ENCODE assay signal across 21 mouse cellular contexts in genomic region chr16:13339433-13339832, GRCm38 (mm10).
DNase-seq lines count a peak whose midpoint lies in the region; TF ChIP-seq lines count a peak whose summit lies in the region.
"Had no signal": no experiment of that assay in that cellular context is flagged by ENCODE, and none has a peak within 500 bp of the region (broad histone marks: within the 10 kb centered on the region; RNA-seq: fewer than 3 reads in every experiment).

No protein-coding gene starts in this region.

- no peak overlapping the region for H3K4me3 ChIP-seq in left cerebral cortex, adult 2 months
- H3K4me3 ChIP-seq: embryonic facial prominence, embryonic 15.5 days; erythroblast, embryonic 14.5 days; forebrain, embryonic 10.5 days; heart, adult 2 months; heart, embryonic 15.5 days; hindbrain, embryonic 13.5 days had no signal

- TF ChIP-seq CTCF in left cerebral cortex, adult 2 months (IDR thresholded peaks at IDR 0.05), result no peak

- intact Hi-C loops in left cerebral cortex, adult 2 months (cut with DNase I), result loop anchor here (5.0 kb wide), 1 partner anchor 82 kb away; the partner anchor contains the start of gene Mrtfb
- intact Hi-C loops in left cerebral cortex, postnatal 4 days (cut with DNase I), result no loop called here

- H3K27ac ChIP-seq in left cerebral cortex, adult 2 months, result peak overlapping the region; percentile 63
- H3K27ac ChIP-seq: embryonic facial prominence, embryonic 15.5 days; forebrain, embryonic 10.5 days; heart, embryonic 15.5 days; hindbrain, embryonic 13.5 days; hindbrain, postnatal 0 days had no signal

- DNase-seq in layer of hippocampus, adult 18-20 months (ENCODE audit: low spot score in 2 of 2), result peak; percentile 30 to 65
- DNase-seq in layer of hippocampus, postnatal 10 days (ENCODE audit: low spot score in 2 of 2), result no peak
- peak in 1 of 2 experiments; percentile 36 for DNase-seq in left cerebral cortex, adult 2 months (ENCODE audit: extremely low spot score in 1 of 2, low spot score in 2 of 2)
- DNase-seq in left cerebral cortex, postnatal 4 days, result no peak
- peak; percentile 79 for DNase-seq in brain, adult 2 months (ENCODE audit: low read depth, low spot score)
- DNase-seq in telencephalon, adult 2 months (ENCODE audit: low read depth, low spot score), result peak; percentile 72
- DNase-seq: adrenal gland, adult 2 months; adrenal gland, postnatal 36 days; cerebellum, adult 11 months; cerebellum, adult 8-10 months; cerebellum, postnatal 14 days; embryo, embryonic 11 days; gastrocnemius, postnatal 10 days; heart, adult 2 months; heart, postnatal 14 days had no signal

Comparison
In these comparisons a context has a peak if more than half of its experiments do, and no peak if none do; other contexts are left out.
1. DNase-seq: peak in layer of hippocampus, adult 18-20 months (2 of 2), brain, adult 2 months (single experiment) and telencephalon, adult 2 months (single experiment); none in layer of hippocampus, postnatal 10 days (0 of 2) and left cerebral cortex, postnatal 4 days (single experiment).